Mouse (Mus musculus): ENCODE data around the gene Dhx57. TPM values are rescaled to one million over a fixed set of nuclear protein-coding genes. Genes with fewer than 3 reads are reported as not detected.

The Dhx57 gene
- polyA plus RNA-seq, 1 experiment from 2014 or later: 17.4 TPM

GRCm38 (mm10) chr17:80193075-80193474 is 97.2 kb downstream of the Dhx57 start:
- Histone ChIP-seq H3K4me1 (ENCODE audit: control insufficient read depth, insufficient read depth, low read length) (no peaks in the 10 kb centered on the region), H3K4me3 (ENCODE audit: low read length) (no peak overlapping the region)
- WGBS: 64% methylated on average over 5 of the region's 5 CpGs

More at GRCm38 (mm10) chr17:80193075-80193474, 97.2 kb downstream of the Dhx57 start:
- Histone ChIP-seq H3K36me3 (ENCODE audit: control insufficient read depth, insufficient read depth, low read length) (peaks cover 21% of the 10 kb centered on the region), H3K4me2 (replicated peaks; ENCODE audit: low read depth, low read length) (no peak overlapping the region), H3K9ac (ENCODE audit: low read depth, low read length) (no peak overlapping the region), H3K9me3 (ENCODE audit: control insufficient read depth, low read length) (no peaks in the 10 kb centered on the region), H3K27me3 (ENCODE audit: control insufficient read depth, insufficient read depth, low read length) (no peaks in the 10 kb centered on the region), H3K27ac (ENCODE audit: low read depth, low read length) (no peak overlapping the region)
- no peak for ATAC-seq (ENCODE audit: low FRiP score, low TSS enrichment)

Other genes with a start within 250 kb of the Dhx57 start
- 75.2 and 90.1 TPM in 2 replicates for gene Hnrnpll, start 228.1 kb downstream of the Dhx57 start, polyA plus RNA-seq (2014; fragmentation: Nextera tagmentation; extraction: Ambion mirVana)
- 14.1 and 16.4 TPM in 2 replicates for gene Galm, start 163.0 kb downstream of the Dhx57 start, polyA plus RNA-seq (2014; fragmentation: Nextera tagmentation; extraction: Ambion mirVana)
- gene Srsf7, start 83.2 kb downstream of the Dhx57 start, polyA plus RNA-seq (2014; fragmentation: Nextera tagmentation; extraction: Ambion mirVana): 756 and 811 TPM in 2 replicates
- 0.11 TPM in 1 of 2 replicates, not detected in the other for gene Ttc39d, start 83.0 kb downstream of the Dhx57 start, polyA plus RNA-seq (2014; fragmentation: Nextera tagmentation; extraction: Ambion mirVana)
- gene Gemin6, start 66.0 kb downstream of the Dhx57 start, polyA plus RNA-seq (2014; fragmentation: Nextera tagmentation; extraction: Ambion mirVana): 49.0 and 61.9 TPM in 2 replicates
- gene Morn2, start 273 bp downstream of the Dhx57 start, polyA plus RNA-seq (2014; fragmentation: Nextera tagmentation; extraction: Ambion mirVana): 31.4 and 31.6 TPM in 2 replicates
- gene Arhgef33, start 16.9 kb upstream of the Dhx57 start, polyA plus RNA-seq (2014; fragmentation: Nextera tagmentation; extraction: Ambion mirVana): 1.3 and 2.2 TPM in 2 replicates
- 1.1 and 2.1 TPM in 2 replicates for gene Gm10190, start 83.1 kb upstream of the Dhx57 start, polyA plus RNA-seq (2014; fragmentation: Nextera tagmentation; extraction: Ambion mirVana)
- 8.6 and 9.2 TPM in 2 replicates for gene Sos1, start 190.0 kb upstream of the Dhx57 start, polyA plus RNA-seq (2014; fragmentation: Nextera tagmentation; extraction: Ambion mirVana)

Measured in kidney, embryonic 14.5 days (tissue).